Mouse (Mus musculus) heart, embryonic 10.5 days (tissue): ENCODE measurements around the gene Gpr156. TPM values are rescaled to one million over a fixed set of nuclear protein-coding genes. Genes with fewer than 3 reads are reported as not detected.
"Not testable (repeated sequence)": the region's sequence is repeated elsewhere in the genome, so short reads cannot be mapped to it uniquely, and the experiment has no call there.

Experiments used
- DNase-seq: peaks from one replicate; pipeline ENCODE4 v3.0.0-alpha.2; 2017; ENCODE audit warnings: low spot score
- H3K27ac ChIP-seq: fragments of 300-500 bp; sonication (generic); 2 replicates; pipeline ENCODE4 v1.5.1; 2016; ENCODE audit warnings: mild to moderate bottlenecking
- H3K27me3 ChIP-seq: fragments of 300-500 bp; sonication (generic); 2 replicates; pipeline ENCODE4 v1.6.1; 2016; ENCODE audit warnings: mild to moderate bottlenecking; ENCODE audit not compliant: poor library complexity, insufficient read depth, severe bottlenecking
- H3K36me3 ChIP-seq: fragments of 300-500 bp; sonication (generic); 2 replicates; pipeline ENCODE4 v1.6.1; 2016; ENCODE audit warnings: mild to moderate bottlenecking, moderate library complexity
- H3K4me1 ChIP-seq: fragments of 300-500 bp; sonication (generic); 2 replicates; pipeline ENCODE4 v1.6.1; 2016; ENCODE audit warnings: mild to moderate bottlenecking
- H3K4me3 ChIP-seq: fragments of 300-500 bp; sonication (generic); 2 replicates; pipeline ENCODE4 v1.5.1; 2016; ENCODE audit warnings: mild to moderate bottlenecking, moderate library complexity
- H3K9me3 ChIP-seq: fragments of 300-500 bp; sonication (generic); 2 replicates; pipeline ENCODE4 v1.6.1; 2016; ENCODE audit warnings: mild to moderate bottlenecking, moderate library complexity
- WGBS: fragments of 180-500 bp; shearing (Covaris S2); methylation state at CpG from one replicate; pipeline ENCODE4 v1.1.7; 2016; 5-methylcytosine and 5-hydroxymethylcytosine counted together
- polyA plus RNA-seq: library from polyadenylated mRNA; unstranded; fragments of >200 nt; fragmentation: Nextera tagmentation; extraction: Ambion mirVana; gene quantifications from 2 replicates; pipeline ENCODE4 v1.2.1, GENCODE M21; 2016

Gpr156 gene
- polyA plus RNA-seq, 1 experiment from 2014 or later = 0.40 TPM

DNA sequence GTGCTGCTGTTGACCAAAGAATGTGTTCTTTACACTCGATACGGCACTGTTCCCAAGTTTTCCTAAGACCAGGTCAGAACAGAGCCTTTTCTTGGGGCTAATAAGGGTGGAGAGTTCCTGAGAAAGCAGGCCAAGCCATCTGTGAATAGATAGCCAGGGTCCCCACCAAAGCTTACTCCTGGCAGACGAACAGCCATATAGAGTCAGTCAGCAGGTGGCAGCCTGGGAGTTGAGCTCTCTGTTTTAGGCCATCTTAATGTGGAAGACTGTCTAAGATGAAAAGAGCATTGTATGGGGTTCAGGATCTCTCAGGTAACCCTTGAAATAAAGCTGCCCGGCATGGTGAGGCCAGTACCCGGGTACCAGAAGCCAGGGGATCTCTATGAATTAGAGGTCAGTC, 116.8 kb downstream of the Gpr156 start:
- DNase-seq = no peak
- 76% methylated on average over 5 of the region's 5 CpGs for WGBS

DNA sequence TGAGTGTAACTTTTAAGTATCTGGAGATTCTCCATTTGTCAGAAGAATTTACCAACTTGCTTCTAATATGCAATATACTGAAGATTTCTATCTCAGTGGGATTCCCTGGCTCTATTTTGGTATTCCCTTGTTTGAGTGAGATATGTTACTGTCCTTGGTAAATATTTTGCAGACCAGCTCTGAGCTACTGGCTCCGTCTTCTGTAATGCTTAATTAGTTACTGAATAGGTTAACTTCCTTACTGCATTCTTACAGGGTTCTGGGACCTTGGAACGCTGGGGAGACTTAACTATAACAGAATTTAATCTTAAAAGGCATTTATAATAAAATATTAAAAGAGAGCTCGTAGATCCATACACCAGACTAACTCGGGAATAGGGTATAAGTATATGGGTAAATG, 121.8 kb downstream of the Gpr156 start:
- not testable (repeated sequence) for DNase-seq, H3K4me1 ChIP-seq, H3K4me3 ChIP-seq, H3K9me3 ChIP-seq, H3K27ac ChIP-seq, H3K36me3 ChIP-seq, H3K27me3 ChIP-seq
- 78% methylated on average over 4 of the region's 4 CpGs for WGBS

More for the DNA sequence above, 116.8 kb downstream of the Gpr156 start:
- Histone ChIP-seq H3K27ac (no peak overlapping the region), H3K4me3 (no peak overlapping the region), H3K27me3 (no peaks in the 10 kb centered on the region), H3K4me1 (no peaks in the 10 kb centered on the region), H3K36me3 (no peaks in the 10 kb centered on the region), H3K9me3 (no peaks in the 10 kb centered on the region)

DNA sequence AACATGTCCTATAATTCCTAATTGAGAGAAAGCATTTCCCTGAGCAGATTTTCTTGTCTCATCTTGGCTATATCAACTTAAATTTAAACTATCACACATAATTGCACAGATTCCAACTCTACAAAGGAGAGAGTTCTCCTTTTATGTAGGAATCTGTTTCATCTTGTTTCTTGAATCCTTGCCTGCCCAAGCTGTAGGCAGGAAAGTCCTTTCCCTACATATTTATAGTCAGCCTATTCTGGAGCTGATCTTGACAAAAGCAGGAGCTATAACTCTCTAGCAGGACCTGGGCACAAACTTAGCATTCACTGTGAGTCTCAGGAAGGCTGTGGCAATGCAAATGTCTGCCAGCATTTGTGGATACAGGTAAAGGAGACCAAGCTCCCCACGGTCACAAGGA, 125.9 kb downstream of the Gpr156 start:
- WGBS = 85% methylated on average over 1 of the region's 1 CpGs
- Histone ChIP-seq H3K36me3 (no peaks in the 10 kb centered on the region), H3K27ac (no peak overlapping the region), H3K9me3 (no peaks in the 10 kb centered on the region), H3K4me1 (no peaks in the 10 kb centered on the region), H3K4me3 (no peak overlapping the region), H3K27me3 (no peaks in the 10 kb centered on the region)
- no peak for DNase-seq

DNA sequence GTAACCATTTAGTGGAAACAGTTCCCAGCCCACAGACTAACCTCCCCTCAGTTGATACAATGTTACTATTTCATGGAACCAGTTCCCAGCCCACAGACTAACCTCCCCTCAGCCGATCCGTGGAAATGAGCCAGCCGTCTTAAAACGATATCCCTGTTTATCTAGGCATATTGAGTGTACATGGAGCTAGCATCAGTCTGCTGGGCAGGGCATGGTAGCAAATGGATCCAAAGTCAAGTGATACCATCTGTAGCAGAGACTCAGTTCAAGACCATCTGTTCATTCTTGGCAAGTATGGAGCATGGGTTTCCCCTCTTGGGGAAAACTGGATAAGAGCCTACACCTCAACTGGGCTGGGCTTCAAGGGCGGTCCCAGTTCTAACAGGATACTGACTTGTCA, 128.3 kb downstream of the Gpr156 start:
- 82% methylated on average over 5 of the region's 5 CpGs for WGBS
- no peaks in the 10 kb centered on the region for H3K36me3 ChIP-seq
- DNase-seq = no peak
- H3K27ac ChIP-seq = no peak overlapping the region
- H3K27me3 ChIP-seq = no peaks in the 10 kb centered on the region
- H3K4me3 ChIP-seq = no peak overlapping the region
- H3K4me1 ChIP-seq = no peaks in the 10 kb centered on the region
- H3K9me3 ChIP-seq = no peaks in the 10 kb centered on the region

DNA sequence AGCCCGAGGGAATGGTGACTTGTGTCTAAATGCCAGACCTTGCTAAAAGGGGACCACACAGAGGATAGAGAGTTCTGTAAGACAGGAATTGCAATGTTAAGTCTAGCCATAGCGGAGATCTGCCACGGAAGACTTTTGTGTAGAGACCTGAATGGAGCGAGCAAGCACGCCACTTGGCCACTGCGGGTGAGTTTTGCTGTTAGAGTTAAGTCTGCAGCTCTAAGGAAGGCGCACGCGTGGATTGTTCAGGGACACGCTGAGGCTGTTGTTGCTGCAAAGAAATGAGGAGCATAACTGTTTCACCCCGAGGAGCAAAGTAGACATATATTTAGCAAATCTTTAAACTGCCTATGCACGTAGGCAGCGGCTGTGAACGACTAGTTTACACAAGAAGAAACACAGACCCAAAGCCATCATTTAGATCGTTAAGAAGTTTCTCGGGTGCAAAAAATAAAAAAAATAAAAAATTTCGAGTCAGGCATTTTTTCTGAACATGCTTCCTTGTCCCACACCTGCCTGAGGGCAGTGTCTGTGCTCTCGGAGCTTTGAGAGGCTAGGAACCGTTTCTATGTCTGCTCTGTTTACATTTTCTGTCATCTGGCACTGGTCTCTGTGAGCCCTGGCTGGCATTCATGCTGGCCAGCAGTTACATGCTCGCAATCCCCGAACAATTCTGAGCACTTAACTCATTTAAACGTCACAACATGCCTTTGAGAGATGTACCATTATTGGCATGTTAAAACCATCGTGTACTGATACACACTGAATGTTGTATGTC, 131.7 kb downstream of the Gpr156 start:
- DNase-seq = no peak
- 75% methylated on average over 23 of the region's 23 CpGs for WGBS
- Histone ChIP-seq H3K4me3 (no peak overlapping the region), H3K4me1 (no peaks in the 10 kb centered on the region), H3K27me3 (no peaks in the 10 kb centered on the region), H3K9me3 (no peaks in the 10 kb centered on the region), H3K36me3 (no peaks in the 10 kb centered on the region), H3K27ac (no peak overlapping the region)

Other genes starting within 250 kb of the Gpr156 start
- 312 and 372 TPM in 2 replicates for gene Fstl1, start 139.6 kb upstream of the Gpr156 start, polyA plus RNA-seq
- gene Gm36028, start 55.4 kb upstream of the Gpr156 start, polyA plus RNA-seq = 0.88 and 1.0 TPM in 2 replicates
- gene Lrrc58, start 48.1 kb upstream of the Gpr156 start, polyA plus RNA-seq = 42.8 and 48.3 TPM in 2 replicates
- 39.3 and 47.8 TPM in 2 replicates for gene Gsk3b, start 172.5 kb downstream of the Gpr156 start, polyA plus RNA-seq